Mouse (Mus musculus) embryonic fibroblast, embryonic 13.5 days (primary cell): ENCODE measurements at regions not wholly inside any gene's neighbourhood (a gene's known extent, or its start where the extent isn't known, plus 50 kb on each side); places are given as distances from the start of the nearest gene placed in this dataset.

Source experiments
- H3K27ac ChIP-seq: 2 replicates; pipeline ENCODE4 v1.5.1; 2012; ENCODE audit warnings: low read length, control low read depth, inconsistent platforms; ENCODE audit not compliant: insufficient read depth
- H3K4me1 ChIP-seq: 2 replicates; pipeline ENCODE4 v1.6.1; 2011; ENCODE audit warnings: low read length; ENCODE audit not compliant: control insufficient read depth, insufficient read depth
- H3K4me3 ChIP-seq: 2 replicates; pipeline ENCODE4 v1.5.1; 2011; ENCODE audit warnings: mild to moderate bottlenecking, control low read depth, low read length; ENCODE audit not compliant: insufficient read depth
- CTCF ChIP-seq: IDR thresholded peaks from 2 replicates; pipeline ENCODE4 v1.5.1; 2011; ENCODE audit warnings: mild to moderate bottlenecking, control low read depth, low read length, moderate library complexity, borderline replicate concordance; ENCODE audit not compliant: insufficient read depth
- POLR2A ChIP-seq: IDR thresholded peaks from 2 replicates; pipeline ENCODE4 v1.6.1; 2011; ENCODE audit warnings: low read depth, mild to moderate bottlenecking, control low read depth, low read length, moderate library complexity

DNA sequence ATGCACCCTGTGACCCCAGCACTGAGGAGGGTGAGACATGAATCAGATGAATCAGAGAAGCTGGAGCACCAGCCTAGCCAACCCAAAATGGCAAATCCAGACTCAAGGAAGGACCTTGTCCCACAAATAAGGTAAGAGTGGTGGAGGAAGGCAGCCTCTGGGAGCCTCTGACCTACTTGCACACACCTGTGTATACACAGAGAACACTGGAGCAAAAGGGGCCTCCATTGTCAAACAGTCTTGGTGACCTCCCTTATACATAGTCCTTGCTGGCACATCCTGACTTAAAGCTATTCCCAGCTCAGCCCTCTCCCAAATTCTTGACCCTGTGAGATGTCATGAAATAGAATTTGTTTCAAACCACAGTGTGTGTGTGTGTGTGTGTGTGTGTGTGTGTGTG, 57.1 kb downstream of the Inhbb start:
- TF ChIP-seq POLR2A (no peak), CTCF (no peak)
- Histone ChIP-seq H3K27ac (no peak overlapping the region), H3K4me1 (no peaks in the 10 kb centered on the region), H3K4me3 (no peak overlapping the region)

- Histone ChIP-seq H3K27ac (no peak overlapping the region), H3K4me3 (no peak overlapping the region), H3K4me1 (no peaks in the 10 kb centered on the region)
- TF ChIP-seq POLR2A = no peak
- TF ChIP-seq CTCF = no peak
Measured at GRCm38 (mm10) chr1:119358096-119358495, 64.0 kb downstream of the Inhbb start.

DNA sequence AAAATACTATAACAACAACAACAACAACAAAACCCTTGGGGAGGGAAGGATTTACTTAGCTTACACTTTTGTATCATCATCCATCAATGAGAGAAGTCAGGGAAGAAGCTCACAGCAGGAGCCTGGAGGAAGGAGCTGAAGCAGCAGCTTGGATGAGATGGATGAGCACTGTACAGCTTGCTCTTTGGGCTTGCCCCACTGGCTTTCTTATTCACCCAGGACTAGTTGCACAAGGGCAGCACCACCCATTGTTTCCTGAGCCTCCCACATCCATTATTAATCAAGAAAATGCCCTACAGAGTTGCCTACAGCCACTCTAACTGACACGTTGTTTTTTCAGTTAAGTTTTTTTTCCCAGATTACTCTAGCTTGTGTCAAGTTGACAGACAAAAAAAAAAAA, 65.1 kb downstream of the Inhbb start:
- H3K4me1 ChIP-seq = no peaks in the 10 kb centered on the region
- H3K27ac ChIP-seq = no peak overlapping the region
- TF ChIP-seq CTCF (no peak), POLR2A (no peak)
- H3K4me3 ChIP-seq = no peak overlapping the region

GRCm38 (mm10) chr1:119355456-119355855, 66.6 kb downstream of the Inhbb start:
- TF ChIP-seq POLR2A (no peak), CTCF (no peak)
- no peak overlapping the region for H3K27ac ChIP-seq
- H3K4me3 ChIP-seq = no peak overlapping the region
- no peaks in the 10 kb centered on the region for H3K4me1 ChIP-seq

- Histone ChIP-seq H3K4me1 (no peaks in the 10 kb centered on the region), H3K27ac (no peak overlapping the region), H3K4me3 (no peak overlapping the region)
- TF ChIP-seq POLR2A = no peak
- TF ChIP-seq CTCF = no peak
Measured at GRCm38 (mm10) chr1:119351567-119351966, 70.5 kb downstream of the Inhbb start.

GRCm38 (mm10) chr1:119350846-119351245, 71.2 kb downstream of the Inhbb start:
- TF ChIP-seq CTCF (no peak), POLR2A (no peak)
- Histone ChIP-seq H3K4me1 (no peaks in the 10 kb centered on the region), H3K27ac (no peak overlapping the region), H3K4me3 (no peak overlapping the region)

DNA sequence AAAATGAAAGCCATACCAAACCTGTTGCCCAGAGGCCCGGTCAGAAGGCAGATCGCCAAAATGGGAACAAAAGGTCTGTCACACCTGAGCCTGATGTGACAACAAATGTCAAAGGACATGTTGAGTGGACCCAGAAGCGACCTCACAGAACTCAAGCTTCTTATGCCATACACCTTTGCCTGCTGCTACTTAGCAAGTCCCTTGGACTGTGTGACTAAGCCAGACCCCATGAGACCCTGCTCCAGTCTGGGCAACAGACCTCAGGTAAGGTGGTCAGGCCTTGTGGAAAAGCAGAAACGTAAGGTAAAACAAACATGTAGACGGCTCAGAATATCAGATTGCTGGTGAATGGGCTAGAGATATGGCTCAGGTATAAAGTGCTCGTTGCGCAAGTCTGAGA, 71.8 kb downstream of the Inhbb start:
- TF ChIP-seq POLR2A (no peak), CTCF (no peak)
- Histone ChIP-seq H3K4me1 (no peaks in the 10 kb centered on the region), H3K4me3 (no peak overlapping the region), H3K27ac (no peak overlapping the region)

DNA sequence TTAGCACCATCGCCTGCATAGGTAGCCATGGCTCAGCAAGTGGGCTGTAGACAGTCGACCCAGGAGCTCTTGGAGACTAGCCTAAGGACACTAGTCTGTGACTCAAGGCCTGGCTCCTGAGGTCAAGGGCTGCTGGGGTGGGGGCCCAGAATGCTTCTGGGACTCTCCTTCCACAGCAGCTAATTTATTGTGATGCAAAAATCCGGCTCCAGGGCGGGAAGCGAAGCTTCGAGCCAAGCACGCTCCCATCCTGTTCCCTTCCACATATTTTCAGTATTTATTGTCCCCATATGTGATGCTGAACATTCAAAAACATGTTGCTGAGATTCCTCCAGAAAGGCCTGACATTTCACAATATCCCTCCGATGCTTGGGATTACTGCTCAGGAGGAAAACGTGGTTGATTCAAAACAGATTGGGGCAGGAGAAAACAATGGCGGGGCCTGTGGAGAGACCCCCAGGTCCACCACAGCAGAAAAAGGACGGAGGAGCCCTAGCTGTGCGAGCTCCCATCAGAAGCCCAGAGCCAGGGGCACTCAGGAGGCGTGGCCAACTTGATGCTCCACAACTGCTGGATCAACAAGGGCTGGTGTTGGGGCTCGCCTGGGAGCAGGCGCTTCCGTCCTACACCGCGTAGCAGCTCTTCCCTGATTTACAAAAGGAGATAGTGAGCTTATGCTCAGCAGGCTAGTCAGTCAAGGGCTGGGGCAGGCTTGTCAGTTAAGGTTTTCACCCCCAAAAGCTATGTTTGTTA, 73.4 kb downstream of the Inhbb start:
- Histone ChIP-seq H3K27ac (peak overlapping the region; percentile 19; the same call in 1 of the 2 replicates), H3K4me3 (no peak overlapping the region), H3K4me1 (peaks cover 8% of the 10 kb centered on the region; the same call in 1 of the 2 replicates)
- TF ChIP-seq POLR2A (no peak), CTCF (no peak)

DNA sequence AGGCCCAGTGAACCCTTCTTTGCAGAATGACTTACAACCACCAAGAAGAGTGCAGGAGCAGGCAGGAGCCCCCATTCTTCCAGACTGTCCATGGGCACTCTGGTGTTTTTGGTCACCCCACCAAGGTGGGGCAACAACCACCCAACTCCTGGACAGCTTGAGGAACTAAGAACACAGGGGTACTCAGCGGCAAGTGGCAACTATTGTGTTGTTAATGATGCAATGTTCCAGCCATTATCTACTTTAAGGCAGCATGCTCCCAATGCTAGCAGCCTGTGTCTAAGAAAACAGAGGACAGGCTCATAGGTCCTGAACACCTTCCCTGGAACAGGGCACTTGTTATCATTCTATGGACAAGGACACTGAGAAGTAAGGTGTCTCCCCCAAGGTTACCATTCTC, 74.3 kb downstream of the Inhbb start:
- TF ChIP-seq CTCF (no peak), POLR2A (no peak)
- H3K27ac ChIP-seq = no peak overlapping the region
- H3K4me3 ChIP-seq = no peak overlapping the region
- H3K4me1 ChIP-seq = peaks cover 10% of the 10 kb centered on the region; the same call in 1 of the 2 replicates

DNA sequence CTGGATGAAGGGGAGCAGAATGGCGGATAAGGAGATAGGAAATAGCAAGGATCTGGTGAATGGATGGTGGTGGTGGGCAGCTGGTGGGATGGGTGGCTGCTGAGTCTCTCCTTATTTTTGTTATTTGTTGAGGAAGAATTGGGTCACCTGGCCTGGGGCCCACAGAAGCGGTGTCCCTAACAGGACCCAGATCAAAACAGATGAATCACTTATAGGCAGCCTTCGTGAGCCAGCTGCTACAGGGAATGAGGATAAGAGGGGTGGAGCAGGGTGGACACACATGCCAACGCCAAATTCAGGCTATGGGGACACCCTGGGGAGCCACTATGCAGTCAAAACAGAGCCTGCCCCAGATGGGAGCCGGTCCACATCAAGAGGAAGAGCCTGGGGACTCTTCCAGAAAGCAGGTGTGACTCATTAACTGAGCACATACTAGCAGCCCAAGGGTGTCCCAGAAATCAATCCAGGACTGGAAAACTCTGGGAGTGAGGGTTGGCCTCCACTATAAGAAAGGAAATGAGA, 75.4 kb downstream of the Inhbb start:
- H3K4me3 ChIP-seq = no peak overlapping the region
- H3K4me1 ChIP-seq = peaks cover 12% of the 10 kb centered on the region; the same call in 1 of the 2 replicates
- H3K27ac ChIP-seq = no peak overlapping the region
- no peak for TF ChIP-seq POLR2A
- no peak for TF ChIP-seq CTCF

DNA sequence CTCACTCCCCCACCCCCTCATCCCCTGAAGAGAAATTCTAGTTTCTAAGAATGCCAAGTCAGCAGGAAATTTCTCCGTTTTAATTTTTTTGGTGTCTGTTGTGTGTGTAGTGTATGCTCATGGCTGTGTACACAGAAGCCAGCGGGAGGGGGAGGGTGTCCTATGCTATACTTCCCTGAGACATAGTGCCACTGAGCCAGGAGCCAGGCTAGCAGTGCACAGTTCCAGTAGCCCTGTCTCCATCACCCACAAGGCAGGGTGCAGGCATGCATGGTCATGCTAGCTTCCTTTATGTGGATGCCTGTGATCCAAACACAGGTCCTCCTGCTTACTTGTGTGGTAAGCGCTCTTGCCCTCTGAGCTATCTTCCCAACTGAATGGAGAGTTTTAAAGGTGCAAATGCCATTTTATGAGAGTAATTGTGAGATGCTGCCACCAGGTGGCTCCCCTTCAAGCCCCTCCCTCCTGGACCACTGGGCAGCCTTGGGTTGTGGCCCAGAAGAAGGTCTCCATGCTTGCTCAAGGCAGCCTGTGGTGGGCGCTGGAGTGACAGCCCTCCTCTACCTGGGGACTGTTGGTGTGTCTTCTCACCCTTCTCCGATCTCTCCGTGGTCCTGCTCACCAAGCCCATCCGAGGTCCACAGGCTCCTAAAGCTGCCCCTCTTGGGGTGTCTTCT, 76.8 kb downstream of the Inhbb start:
- TF ChIP-seq POLR2A (no peak), CTCF (no peak)
- Histone ChIP-seq H3K4me1 (peaks cover 12% of the 10 kb centered on the region; the same call in 1 of the 2 replicates), H3K4me3 (no peak overlapping the region), H3K27ac (no peak overlapping the region)
